Mouse (Mus musculus): Measurements from ENCODE around the gene Adm2. TPM values are rescaled to one million over a fixed set of nuclear protein-coding genes. Genes with fewer than 3 reads are reported as not detected.

Adm2 gene
- polyA plus RNA-seq, 1 experiment: not detected

DNA sequence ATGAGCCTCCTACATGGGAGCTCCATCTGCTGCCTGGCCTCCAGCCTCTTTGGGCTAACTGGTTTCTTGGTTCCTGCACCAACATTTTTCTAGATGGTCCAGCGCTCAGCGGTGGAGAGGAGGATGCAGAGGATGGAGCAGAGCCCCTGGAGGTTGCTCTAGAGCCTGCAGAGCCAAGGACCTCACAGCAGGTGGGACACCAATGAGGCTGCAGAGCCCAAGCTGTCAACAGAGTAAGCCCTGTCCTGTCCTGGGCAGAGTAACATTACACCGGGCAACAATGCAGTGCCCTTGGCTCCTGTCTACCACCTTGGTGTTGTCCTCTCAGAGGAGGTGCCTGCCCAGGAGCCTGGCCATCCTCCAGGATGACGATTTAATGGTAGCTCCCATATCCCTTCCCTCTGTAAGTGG, 42.6 kb downstream of the Adm2 start:
- TF ChIP-seq GATA1 (IDR thresholded peaks at IDR 0.05; ENCODE audit: low read length): no peak

DNA sequence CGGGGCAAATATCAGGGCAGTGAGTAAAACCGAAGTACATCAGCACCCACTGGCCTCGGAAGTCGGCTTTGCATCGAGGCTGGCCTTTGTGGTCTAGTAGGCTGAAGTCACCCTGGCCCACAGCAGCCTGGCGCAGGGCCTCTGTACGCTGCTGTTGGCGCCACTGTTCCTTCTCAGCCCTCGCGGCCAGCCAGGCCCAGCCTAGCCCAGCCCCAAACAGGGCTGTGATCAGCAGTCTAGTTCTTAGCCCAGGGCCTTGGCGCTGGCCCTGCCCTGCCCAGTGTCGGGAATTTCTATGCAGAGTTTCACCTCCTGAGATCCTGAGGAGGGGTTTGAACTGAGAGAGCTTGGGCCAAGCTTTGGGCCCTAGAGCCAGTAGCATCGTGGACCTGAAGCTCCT, 49.5 kb downstream of the Adm2 start:
- TF ChIP-seq GATA1 (IDR thresholded peaks at IDR 0.05; ENCODE audit: low read length): no peak

DNA sequence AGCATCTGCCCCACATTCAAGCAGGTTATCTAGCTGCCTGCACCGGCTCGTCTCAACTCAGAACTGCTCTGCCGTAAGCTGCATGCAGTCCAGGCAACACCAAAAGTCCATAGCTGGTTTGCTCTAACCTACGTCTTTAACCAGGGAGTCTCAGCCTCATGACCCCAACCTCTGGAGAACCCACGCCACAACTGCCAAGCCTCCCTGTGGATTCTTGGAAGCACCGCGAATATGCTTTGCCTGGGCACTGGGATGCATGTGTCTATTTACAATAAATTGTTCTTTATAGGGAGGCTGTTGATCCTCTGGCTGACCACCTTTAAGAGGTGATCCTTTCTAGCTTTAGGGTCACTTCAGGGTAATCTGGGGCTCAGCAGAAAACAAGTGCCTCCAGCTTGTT, 50.0 kb downstream of the Adm2 start:
- TF ChIP-seq GATA1 (IDR thresholded peaks at IDR 0.05; ENCODE audit: low read length): no peak

DNA sequence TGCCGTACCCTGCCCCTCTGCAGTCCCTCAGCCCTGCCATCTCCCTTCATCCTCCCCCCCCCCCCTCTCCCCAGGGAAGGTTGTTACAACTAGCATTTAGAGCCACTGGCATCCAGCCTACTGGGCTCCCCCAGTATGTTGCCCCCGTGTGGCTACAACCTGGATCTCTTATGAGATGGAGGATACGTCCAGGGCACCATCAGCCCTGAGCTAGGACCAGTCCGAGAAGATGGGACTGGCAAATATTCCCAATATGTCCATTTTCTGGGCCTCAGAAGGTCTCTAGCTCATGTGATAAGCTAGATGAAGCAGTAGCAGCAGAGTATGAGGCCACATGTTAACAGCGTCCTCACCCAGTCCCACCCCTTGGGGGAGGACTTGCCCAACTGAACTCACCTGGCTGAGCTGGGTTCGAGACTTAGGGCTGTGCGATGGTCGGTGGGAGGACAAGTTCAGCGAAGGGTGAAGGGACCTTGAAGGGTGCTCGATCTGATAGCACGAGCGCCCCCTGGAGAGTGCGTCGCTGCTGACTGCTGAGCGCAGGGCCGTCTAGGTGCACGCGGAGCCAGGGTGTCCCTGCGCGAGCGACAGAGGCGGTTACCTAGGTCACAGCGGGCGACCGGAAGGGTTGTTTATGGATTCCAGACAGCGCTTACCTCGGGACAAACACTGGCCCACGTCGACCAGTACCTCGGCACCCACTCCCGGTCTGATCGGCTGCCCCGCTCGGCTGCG, 50.7 kb downstream of the Adm2 start:
- no peak for TF ChIP-seq GATA1 (IDR thresholded peaks at IDR 0.05; ENCODE audit: low read length)

DNA sequence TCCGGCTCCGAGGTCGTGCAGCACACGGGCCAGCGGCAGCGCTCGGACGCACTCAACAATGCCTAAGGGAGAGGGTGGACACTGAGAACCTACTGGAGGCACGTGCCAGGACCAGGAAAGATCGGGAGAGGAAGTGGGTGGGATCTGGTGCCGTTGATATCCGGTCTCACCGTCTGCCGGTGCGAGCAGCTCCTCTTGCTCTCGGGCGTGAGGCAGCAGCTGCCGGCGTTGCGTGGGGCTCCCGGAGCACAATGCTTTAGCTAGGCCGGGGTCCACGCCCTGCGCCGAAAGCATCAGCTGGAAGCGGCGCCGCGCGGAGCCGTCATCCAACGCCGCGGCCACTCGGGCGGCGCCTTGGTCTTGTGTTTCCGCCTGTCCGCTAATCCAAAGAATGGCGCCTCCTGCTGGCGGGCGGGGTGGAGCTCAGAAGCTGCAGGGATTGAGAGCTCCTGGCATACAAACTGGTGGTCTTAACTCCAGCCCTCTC, 51.3 kb downstream of the Adm2 start, which contains the start of gene Sco2:
TSS of gene Sco2 (minus strand) at position 85 of the 487 bp plus-strand sequence.
- TF ChIP-seq GATA1 (IDR thresholded peaks at IDR 0.05; ENCODE audit: low read length): no peak

Other genes with a start within 250 kb of the Adm2 start
- 62.9 and 74.4 TPM in 2 replicates for gene Trabd, start 247.6 kb upstream of the Adm2 start, polyA plus RNA-seq (2012)
- gene Selenoo, start 233.6 kb upstream of the Adm2 start, polyA plus RNA-seq (2012): 15.8 and 19.7 TPM in 2 replicates
- 37.9 and 40.3 TPM in 2 replicates for gene Tubgcp6, start 199.6 kb upstream of the Adm2 start, polyA plus RNA-seq (2012)
- 8.5 and 18.1 TPM in 2 replicates for gene Hdac10, start 194.0 kb upstream of the Adm2 start, polyA plus RNA-seq (2012)
- gene Mapk12, start 182.0 kb upstream of the Adm2 start, polyA plus RNA-seq (2012): not detected in 2 replicates
- gene Mapk11, start 173.1 kb upstream of the Adm2 start, polyA plus RNA-seq (2012): not detected in 2 replicates
- gene Plxnb2, start 141.9 kb upstream of the Adm2 start, polyA plus RNA-seq (2012): 0.01 TPM in 1 of 2 replicates, not detected in the other
- 5.3 and 7.2 TPM in 2 replicates for gene Dennd6b, start 126.2 kb upstream of the Adm2 start, polyA plus RNA-seq (2012)
- 200 and 336 TPM in 2 replicates for gene Ppp6r2, start 111.2 kb upstream of the Adm2 start, polyA plus RNA-seq (2012)
- 140 and 169 TPM in 2 replicates for gene Sbf1, start 7.4 kb upstream of the Adm2 start, polyA plus RNA-seq (2012)
- not detected in 2 replicates for gene Miox, start 11.7 kb downstream of the Adm2 start, polyA plus RNA-seq (2012)
- gene Lmf2, start 32.9 kb downstream of the Adm2 start, polyA plus RNA-seq (2012): 112 and 120 TPM in 2 replicates
- 87.9 and 95.5 TPM in 2 replicates for gene Ncaph2, start 33.0 kb downstream of the Adm2 start, polyA plus RNA-seq (2012)
- gene Sco2, start 51.1 kb downstream of the Adm2 start, polyA plus RNA-seq (2012): 83.8 and 92.0 TPM in 2 replicates
- 0.69 and 1.4 TPM in 2 replicates for gene Tymp, start 54.3 kb downstream of the Adm2 start, polyA plus RNA-seq (2012)
- gene Odf3b, start 56.6 kb downstream of the Adm2 start, polyA plus RNA-seq (2012): not detected in 2 replicates
- not detected in 2 replicates for gene Klhdc7b, start 62.2 kb downstream of the Adm2 start, polyA plus RNA-seq (2012)
- not detected in 2 replicates for gene Syce3, start 87.8 kb downstream of the Adm2 start, polyA plus RNA-seq (2012)
- gene Cpt1b, start 103.1 kb downstream of the Adm2 start, polyA plus RNA-seq (2012): 0.41 and 0.71 TPM in 2 replicates
- gene C730034F03Rik, start 106.9 kb downstream of the Adm2 start, polyA plus RNA-seq (2012): 0.05 and 0.09 TPM in 2 replicates
- 0.45 and 1.3 TPM in 2 replicates for gene Gm44502, start 107.0 kb downstream of the Adm2 start, polyA plus RNA-seq (2012)
- gene Chkb, start 107.2 kb downstream of the Adm2 start, polyA plus RNA-seq (2012): 60.6 and 103 TPM in 2 replicates
- not detected in 2 replicates for gene Mapk8ip2, start 131.2 kb downstream of the Adm2 start, polyA plus RNA-seq (2012)
- 57.4 and 62.9 TPM in 2 replicates for gene Arsa, start 154.7 kb downstream of the Adm2 start, polyA plus RNA-seq (2012)
- gene Shank3, start 176.9 kb downstream of the Adm2 start, polyA plus RNA-seq (2012): 6.2 and 8.2 TPM in 2 replicates
- gene Acr, start 245.6 kb downstream of the Adm2 start, polyA plus RNA-seq (2012): not detected in 2 replicates

All from G1E-ER4 (cell line).